Mouse (Mus musculus) stomach, postnatal 0 days (tissue): ENCODE data around the gene Rad21l.

Experiments
- CTCF ChIP-seq: IDR thresholded peaks from 2 replicates; pipeline ENCODE4 v1.5.1; 2016; ENCODE audit warnings: antibody characterized with exemption, low read depth, mild to moderate bottlenecking, moderate library complexity
- EP300 ChIP-seq: optimal IDR thresholded peaks from 2 replicates; pipeline ENCODE3; 2016; ENCODE audit warnings: antibody characterized with exemption

GRCm38 (mm10) chr2:151598068-151598467, 70.3 kb downstream of the Rad21l start:
- TF ChIP-seq CTCF (no peak), EP300 (no peak)
